Mouse (Mus musculus): Measurements from ENCODE around the gene Pax3.

Pax3 gene

DNA sequence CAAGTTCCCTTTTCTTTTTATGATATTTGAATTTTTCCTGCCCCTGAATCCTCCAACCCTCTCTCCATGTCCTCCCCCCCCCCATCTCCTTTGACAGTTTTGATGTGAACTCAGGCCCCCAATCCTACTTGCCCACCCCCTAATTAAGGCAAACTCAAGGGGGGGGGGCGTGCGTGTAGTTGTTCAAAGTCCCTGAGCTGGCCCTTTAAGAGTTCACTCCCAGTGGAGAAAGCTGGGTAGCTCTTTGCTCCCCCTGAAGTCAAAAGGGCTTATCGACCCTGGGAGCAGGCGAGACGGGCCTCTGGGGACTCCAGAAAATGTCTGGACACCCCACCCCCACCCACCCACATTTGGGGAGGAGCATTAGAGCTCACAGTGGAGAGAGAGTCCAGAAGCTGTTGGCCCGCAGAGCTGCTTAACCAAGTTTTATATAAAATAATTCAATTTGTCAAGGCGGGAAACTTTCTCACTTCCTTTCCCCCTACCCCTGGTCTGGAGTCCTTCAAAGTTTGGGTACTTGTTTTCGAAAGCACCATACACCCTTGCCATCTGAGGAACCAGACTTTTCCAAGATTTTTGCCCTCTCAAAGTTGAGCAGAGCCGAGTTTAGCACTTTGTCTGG is 1.5 kb upstream of the Pax3 start:
- DNase-seq (ENCODE audit: low spot score), result no peak

DNA sequence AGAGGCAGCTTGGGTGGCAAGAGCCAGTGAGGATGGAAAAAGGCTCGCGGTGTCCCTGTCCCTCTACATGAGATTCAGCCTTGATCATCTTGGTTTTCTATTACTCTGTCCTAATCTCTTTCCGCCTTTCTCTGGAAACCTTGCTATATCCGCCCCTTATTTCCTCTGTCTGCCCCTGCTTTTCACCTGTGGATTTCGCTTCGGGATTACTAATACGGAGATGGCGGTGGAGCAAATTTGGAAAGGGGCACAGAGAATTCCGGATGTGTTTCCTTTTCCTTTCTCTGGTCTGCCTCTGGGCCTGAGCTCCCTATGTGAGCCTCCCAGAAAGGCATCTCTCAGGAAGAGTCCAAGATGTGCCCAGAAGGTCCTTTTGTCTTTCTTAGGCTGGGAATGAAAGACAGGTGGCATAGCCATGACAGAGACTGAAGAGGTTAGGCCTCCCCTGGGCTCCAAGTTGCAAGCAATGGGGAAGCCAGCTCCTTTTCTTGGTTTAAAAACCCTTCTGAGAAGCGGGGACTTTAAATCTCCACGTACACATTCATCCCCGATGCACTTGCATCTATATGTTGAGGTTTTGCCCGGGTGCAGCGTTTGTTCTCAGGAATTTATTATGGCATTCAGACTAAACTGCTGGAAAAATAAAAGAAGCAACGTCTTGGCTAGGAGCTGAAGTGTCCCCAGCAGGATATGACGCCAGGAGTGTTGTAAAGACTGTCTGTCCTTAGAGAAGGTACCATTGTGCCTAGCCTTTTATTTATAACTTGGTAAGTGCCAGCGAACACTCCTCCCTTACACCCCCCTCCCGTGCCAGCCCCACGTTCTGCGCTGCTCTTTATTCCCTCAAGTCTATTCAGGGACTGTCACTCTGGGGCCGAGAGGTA is 659 bp upstream of the Pax3 start:
- no peak for DNase-seq (ENCODE audit: low spot score)

DNA sequence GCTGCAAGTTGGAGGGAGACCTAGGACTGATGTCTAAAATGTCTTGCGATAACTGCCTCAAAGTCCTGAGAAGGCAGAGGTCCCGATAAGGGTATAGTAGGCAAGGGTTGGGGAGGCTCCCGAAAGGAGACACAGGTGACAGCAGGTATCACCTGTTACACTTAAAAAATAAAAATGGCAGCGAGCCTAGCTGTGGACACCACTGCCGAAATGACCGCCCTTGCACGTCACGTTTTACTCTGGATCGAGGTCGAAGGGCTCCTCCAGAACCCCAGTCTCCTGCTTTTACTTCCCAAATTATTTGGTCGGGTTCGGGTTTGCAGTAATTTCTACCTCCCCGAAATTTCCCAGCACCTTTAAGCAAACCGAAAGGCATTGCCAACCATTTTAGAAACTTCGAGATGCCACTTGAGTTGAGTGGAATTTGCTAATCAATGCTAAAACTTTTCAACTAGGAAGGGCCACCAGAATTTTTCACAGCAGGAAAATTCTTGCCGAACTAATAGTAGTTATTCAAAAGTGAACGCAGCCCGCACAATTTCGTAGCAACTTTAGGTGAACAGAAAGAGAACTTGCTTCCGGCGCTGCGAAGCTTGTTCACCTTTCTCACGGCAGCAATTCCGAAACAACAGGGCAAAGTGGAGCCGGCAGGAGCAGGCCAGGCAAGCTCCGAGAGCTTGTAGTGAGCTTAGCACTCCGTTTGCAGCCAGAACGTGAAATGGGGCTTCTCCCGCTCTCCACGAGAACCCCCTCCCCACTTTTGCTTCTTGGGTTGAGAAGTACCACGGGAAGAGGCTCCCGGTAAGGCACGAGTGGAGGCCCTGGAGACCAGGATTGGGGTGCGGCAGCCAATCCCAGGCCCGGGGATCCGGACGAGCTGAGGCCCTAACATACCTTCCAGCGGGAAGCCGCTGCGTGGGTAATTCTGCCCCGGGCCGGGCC is 892 bp downstream of the Pax3 start:
- no peak for DNase-seq (ENCODE audit: low spot score)

DNA sequence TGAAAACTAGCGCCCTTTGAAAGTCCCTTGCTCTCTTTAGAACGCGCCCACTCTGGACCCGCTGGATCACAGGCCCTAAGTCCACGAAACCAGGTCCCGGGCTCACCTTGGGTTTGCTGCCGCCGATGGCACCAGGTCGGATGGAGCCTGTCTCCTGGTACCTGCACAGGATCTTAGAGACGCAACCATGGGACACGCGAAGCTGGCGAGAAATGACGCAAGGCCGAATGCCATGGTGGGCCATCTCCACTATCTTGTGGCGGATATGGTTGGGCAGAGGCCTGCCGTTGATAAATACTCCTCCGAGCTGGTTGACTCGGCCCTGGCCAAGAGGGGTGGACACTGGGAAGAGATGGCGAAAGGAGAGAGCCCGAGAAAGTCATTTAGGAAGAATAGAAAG is 1.8 kb downstream of the Pax3 start:
- DNase-seq (ENCODE audit: low spot score), result no peak

DNA sequence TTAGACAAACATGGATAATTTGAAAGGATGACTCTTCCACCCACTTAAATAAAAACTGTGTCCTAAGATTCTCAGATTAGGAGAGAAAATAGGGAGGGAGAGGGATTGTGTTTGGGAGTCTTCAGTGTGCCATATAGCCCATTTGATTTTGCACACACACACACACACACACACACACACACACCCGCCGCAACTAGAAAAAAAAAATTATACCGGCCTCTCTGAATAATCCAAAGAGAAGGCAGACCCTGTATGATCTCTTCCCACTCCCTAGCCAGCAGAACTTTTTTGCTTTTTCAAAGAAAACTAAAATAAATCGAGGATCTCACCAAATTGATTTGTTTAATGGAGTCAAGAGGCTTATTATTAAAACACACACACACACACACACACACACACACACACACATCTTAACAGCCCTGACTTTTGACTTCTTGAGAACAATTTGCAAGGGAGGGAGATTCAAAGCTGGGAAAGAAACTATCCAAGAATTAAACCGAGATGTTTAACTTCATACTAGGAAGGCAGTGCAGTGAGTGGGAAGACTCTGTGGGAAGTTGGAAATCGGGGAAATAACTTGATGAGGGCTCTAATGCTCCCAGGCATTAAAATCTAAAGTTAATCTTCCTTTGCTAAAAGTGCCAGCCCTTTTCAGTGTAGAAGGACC is 2.4 kb downstream of the Pax3 start:
- DNase-seq (ENCODE audit: low spot score), result no peak

DNA sequence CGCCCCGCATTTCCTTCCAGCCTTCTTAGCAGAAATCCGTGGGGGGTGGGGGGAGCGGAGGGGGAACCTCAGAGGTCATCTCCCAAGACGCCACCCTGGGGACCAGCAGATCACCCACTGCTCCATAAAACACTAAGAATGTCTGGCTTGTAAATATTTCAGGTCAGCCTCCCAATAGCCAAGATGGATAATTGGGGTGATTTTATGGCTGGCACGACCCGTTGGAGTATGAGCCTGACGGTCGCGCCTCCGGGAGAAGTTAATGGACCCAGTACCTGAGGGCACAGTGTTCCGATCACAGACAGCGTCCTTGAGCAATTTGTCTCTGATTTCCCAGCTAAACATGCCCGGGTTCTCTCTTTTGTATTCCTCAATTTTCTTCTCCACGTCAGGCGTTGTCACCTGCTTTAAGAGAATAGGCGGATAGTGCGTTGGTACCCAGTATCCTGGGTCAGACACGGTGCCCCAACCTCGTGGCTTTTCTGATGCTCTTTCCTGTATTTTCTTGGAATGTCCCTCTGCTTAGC is 3.4 kb downstream of the Pax3 start:
- DNase-seq (ENCODE audit: low spot score), result no peak

DNA sequence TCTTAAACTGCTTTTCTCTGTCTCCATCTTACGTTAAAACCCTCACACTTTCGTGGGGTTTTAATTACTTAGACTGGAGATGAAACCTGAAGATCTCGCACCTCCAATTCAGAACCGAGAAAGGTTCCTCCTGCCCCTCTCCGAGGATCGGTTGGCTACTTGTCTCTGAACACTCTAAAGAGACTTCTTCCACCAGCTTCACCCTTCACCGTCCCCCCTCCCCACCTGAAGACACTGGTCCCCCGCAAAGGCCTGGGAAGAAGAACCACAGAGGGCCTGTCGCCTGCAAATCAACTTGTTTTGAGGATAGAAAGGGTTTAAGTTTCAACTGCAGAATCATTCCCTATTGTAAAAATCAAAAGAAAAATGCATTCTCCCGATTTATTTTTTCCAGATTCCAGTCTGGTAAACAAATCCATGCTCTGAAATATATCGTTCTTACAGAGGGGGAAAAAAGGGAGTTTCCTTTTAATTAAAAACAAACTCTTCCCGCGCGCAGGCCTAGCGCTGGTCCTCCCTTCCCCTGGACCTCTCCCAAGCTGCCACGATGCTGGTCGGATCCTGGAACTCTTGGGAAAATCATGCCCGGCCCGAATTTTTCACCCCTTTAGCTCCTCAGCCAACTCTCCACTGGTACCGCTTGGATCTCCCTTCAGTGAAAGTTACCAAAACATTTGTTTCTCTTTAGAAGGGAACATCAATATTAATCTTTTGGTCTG is 4.0 kb downstream of the Pax3 start:
- DNase-seq (ENCODE audit: low spot score), result no peak

DNA sequence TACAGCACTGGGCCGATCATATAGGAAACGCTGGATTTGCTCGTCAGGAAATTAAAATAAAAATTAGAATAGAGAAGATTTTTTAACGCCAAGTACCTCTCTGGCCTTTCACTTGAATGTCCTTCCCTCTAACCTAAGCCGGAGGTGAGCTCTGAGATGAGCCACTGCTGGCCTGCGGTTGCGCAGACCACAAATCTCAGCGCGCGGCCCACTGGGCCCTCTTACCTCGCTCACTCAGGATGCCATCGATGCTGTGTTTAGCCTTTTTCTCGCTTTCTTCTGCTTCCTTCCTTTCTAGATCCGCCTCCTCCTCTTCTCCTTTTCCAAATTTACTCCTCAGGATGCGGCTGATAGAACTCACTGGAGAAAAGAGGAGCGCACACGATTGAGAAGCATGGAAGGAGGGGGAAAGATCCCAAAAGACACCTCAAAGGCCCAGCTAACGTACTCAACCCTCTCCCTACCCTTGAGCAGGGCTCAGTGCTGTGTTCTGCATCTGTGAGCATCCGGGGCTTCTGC is 4.7 kb downstream of the Pax3 start:
- no peak for DNase-seq (ENCODE audit: low spot score)

DNA sequence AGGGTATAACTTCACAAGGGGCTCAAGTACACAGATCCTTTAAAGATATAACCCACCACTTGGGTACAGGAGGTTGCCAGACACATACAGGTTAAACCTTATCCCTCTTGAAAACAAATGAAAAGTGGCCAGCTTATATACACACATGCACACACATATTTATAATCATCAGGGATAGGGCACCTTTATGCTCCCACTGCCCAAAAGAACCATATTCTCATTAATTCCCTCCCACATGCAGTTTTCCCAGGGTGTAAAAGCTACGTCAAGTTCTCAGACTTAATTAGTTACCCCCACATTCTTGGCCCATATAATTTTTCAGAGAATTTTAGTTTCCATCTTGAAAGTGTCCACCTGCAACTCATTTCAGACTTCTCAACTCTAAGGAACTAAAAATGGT is 5.2 kb downstream of the Pax3 start:
- no peak for DNase-seq (ENCODE audit: low spot score)

DNA sequence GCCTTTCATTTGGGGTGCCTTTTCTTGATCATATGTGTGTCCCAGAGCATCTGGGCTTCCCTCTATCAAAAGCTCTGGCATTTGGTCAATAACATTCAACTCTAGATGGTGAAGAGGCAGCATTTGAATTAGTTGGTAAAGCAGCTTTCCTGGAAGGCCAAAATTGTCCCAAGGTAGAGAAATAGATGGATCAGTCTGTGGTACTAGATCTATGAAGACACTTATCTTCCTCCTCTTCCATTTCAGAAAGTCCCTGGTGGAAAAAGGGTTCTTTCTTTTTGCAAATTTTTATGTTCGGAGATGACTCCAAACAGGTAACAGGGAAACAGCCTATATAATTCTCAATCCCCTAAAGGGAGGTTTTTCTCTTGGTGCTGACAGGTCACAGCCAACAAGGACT is 5.6 kb downstream of the Pax3 start:
- no peak for DNase-seq (ENCODE audit: low spot score)

DNA sequence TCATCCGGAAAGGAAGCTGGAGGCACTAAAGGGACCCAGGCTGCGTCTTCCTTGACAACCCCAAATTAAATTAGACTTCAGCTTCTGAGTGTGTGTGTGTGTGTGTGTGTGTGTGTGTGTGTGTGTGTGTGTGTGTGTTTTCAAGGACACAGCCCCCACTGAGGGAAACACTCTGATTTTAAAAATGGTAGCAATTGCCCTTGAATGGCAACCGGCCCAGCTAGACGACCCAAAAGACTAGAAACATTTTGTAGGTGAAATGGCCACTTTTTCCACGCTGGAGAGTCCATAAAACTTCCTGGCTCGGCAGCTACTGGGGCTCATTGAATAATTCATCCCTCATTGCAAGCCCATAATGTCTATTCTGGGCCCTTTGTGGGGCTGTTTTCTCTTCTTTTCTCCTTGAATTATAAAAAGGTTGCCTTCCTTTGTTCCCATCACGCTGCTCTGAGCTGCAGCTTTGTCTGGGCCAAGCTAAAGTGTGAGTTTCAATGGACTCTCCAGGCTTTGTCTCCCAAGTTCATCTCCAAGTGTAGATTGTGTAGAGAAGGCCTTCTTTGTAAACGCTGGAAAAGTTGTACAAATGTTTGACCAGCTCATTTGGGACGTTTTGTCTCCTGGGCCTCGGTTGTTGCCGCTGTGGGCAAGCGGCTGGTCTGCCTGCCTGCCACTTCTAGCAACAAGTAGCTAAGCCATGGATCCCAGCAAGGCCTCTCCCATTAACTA is 6.4 kb downstream of the Pax3 start:
- no peak for DNase-seq (ENCODE audit: low spot score)

DNA sequence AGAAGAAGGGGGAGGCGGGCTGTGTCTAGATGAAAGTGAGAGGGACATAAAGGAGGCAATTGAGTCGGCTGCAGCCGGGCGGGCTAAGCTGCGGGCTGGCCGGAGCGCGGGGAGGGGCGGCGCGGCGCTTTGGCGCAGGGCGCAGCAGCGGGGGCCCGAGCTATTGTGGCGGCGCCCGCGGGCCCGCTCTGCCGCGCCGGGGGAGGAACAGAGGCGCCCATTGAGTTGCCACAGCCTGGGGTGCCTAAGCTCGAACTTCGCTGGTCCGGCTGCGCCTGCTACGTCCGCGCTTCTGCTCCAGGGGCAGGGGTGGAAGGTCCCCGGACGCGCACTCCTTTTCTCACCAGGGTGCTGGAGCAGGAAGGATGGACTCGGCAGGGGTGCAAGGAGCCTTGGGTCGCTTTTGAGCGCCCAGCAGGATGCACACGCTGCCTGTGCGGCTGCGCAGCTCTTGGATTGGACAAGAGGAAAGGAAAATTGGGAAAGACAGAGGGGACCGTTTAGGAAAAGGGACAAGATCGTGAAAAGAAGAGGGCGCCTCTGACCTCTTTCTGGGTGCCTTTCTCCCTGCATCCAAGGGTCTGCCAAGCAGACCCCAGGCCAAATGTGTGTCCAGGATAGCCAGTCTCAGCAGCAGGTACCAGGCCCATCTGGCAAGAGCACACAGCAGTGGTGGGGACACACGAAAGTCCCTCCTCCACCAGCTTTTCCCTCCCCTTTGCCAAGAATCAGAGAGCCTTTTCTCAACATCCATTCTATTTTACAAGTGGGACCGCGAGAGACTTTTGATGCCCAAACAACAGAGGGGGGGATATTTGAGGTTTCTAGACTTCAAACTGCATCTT is 7.2 kb downstream of the Pax3 start:
- DNase-seq (ENCODE audit: low spot score), result no peak

DNA sequence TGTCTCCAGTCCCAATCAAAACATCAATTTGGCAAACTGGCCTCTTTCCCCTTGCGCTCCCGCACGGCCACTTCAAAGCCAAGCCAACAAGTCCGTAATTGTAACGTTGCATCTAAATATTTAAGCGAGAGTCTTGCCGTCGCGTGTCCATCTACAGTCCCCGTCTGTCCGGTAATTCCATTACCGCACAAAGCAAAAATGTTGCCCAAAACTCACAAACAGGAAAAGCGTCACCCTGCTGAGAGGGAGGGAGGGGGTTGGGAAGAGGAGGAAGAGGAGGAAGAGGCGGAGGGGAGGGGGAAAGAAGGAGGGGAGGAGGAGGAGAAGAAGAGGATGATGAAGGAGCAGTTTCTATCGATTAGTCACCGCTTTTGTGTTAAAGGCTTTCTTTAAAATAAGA is 7.9 kb downstream of the Pax3 start:
- DNase-seq (ENCODE audit: low spot score), result no peak

DNA sequence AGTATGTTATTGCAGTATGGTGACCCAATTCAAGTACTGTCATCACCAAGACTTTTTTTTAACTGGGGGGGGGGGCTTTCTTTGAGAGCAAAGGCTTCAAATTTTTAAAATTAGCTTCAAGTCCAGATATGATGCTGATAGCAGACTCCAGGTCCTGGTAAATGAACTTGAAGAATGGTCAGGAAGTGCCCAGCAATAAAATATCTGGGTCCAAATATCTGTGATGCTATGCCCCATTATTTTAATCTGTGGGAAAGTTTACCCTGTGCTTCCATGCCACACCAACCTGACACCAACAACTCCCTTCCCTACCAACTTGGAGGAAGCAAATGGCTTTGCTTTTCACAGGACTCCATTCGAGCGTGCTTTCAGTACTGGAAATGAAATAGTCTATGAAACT is 8.6 kb downstream of the Pax3 start:
- DNase-seq (ENCODE audit: low spot score), result no peak

DNA sequence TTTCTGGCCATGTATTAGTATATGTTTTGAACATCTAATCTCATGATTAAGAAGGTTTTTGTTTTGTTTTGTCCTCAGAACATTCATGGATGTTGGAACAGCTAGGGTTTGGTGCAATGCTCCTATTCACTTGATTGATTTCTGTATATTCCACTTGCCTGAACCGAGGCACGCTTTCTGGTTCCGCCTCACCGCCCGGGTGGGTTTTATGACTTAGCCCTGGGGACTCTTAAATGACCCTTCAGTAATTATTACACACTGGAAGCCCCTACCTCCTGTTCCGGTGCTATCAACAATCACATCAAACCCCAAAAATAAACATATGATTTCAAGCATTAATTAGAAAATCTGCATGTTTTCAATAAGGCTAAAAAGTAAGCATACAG is 9.2 kb downstream of the Pax3 start:
- no peak for DNase-seq (ENCODE audit: low spot score)

DNA sequence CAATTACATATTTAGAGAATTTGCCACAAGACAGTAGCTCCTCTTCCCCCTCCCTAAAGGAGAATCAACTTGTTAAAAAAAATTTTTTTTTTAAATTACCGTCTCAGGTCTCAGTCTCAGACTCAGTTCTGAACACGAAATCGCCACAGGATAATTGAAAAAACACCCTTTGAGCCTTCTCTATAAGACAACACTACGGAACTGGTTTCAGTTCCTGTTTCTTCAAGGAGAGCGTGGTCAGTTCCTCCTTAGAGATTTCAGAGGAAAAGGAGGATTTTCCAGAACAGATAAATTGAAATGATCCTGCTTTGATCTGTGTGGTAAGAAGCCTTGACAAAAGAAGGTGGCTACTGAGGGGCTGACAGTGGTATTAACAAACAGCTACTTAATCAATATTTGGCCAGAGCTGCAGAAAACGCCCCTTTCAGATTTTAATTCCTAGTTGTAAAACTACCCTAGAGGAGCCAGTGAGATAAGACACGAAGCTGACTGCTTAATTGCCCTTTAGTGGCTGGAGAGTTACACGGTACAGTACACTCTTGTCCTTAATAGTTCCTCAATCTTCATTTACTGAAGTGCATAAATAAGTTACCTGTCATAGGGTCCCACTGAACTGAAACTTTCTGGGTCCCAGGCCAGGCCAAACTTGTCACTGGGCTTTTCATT is 9.7 kb downstream of the Pax3 start:
- DNase-seq (ENCODE audit: low spot score), result no peak

DNA sequence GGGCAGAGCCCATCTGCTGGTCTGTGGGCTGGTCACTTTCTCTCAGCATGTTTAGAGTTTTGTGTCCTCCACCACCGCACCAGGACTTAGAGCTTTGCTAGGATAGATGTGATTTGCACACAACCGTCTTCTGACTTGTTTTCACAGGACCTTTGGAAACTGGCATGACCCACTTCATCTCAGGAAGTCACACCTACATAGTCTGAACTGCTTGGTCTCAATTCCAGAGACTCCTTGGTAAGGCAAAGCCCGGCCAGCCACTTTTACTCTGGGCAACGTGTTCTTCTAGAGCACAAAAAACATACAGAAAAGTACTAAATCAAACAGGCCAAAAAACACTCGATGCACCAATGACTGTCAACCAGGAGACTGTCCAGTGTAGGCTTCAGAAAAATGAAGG is 14.0 kb downstream of the Pax3 start:
- DNase-seq (ENCODE audit: low spot score), result no peak

DNA sequence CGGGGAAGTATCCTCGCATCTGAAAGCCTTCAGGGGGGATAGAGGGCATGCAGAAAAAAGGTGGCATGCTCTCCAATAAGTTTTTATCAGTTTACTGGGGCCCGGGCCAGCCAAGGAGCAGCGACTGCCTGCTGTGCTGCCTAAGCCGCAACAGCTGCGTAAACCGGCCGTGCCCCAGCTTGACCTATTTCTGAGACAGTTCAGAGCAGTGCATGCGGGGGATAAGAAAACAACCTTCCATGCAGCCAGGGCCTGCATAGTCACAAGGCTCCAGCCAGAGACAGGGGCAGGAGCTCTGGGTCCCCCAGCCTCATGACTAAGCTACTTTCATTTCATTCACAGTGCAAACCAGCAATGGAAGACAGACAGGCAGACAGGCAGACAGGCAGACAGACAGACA is 15.1 kb downstream of the Pax3 start:
- no peak for DNase-seq (ENCODE audit: low spot score)

DNA sequence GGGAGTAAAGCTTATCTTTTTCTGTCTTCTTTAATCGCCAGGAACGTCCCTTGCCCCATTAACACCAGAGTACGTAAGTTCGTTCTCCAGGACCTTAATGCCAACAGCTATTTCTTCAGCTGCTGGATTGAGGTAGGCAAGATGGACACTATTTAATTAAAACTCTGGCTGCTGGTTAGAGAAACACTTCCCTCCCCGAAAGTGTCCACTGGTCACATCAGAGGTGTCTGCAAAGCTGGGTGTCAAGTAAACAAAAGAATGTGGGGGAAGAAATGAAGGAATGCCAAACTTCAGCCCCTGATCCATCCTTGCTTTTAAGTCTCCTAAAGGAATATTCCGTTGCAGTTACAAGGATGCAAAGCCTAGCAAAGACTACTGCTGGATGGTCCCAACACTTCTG is 24.6 kb downstream of the Pax3 start:
- DNase-seq (ENCODE audit: low spot score), result no peak

Data from ovary, postnatal 10 days (tissue).